Mouse (Mus musculus) kidney, postnatal 25 days (tissue): Measurements from ENCODE around the gene Itpr2.

Source experiments
- DNase-seq, 2 experiments: peaks; one replicate each; pipeline ENCODE4 v3.0.0; 2021; ENCODE audit warnings: mixed read lengths in 2 of 2

Gene Itpr2

GRCm38 (mm10) chr6:146343671-146344384 is 158.2 kb downstream of the Itpr2 start:
- DNase-seq, result no peak

GRCm38 (mm10) chr6:146342995-146343394 is 159.0 kb downstream of the Itpr2 start:
- DNase-seq, result peak in 1 of 2 experiments; percentile 5

- no peak for DNase-seq
These were observed 160.1 kb downstream of the Itpr2 start for GRCm38 (mm10) chr6:146341934-146342333.

- no peak for DNase-seq
These were observed 160.6 kb downstream of the Itpr2 start for GRCm38 (mm10) chr6:146341413-146341812.

- DNase-seq, result no peak
These were observed 161.1 kb downstream of the Itpr2 start for GRCm38 (mm10) chr6:146340951-146341350.

GRCm38 (mm10) chr6:146339779-146340178 is 162.2 kb downstream of the Itpr2 start:
- peak; percentile 65 to 68 for DNase-seq

- no peak for DNase-seq
These were observed 164.8 kb downstream of the Itpr2 start for GRCm38 (mm10) chr6:146337237-146337636.

GRCm38 (mm10) chr6:146335191-146335590 is 166.8 kb downstream of the Itpr2 start:
- DNase-seq, result no peak

GRCm38 (mm10) chr6:146333506-146333905 is 168.5 kb downstream of the Itpr2 start:
- peak; percentile 86 to 90 for DNase-seq

GRCm38 (mm10) chr6:146331017-146331669 is 170.9 kb downstream of the Itpr2 start:
- DNase-seq, result peak; percentile 61 to 79

GRCm38 (mm10) chr6:146329079-146329478 is 172.9 kb downstream of the Itpr2 start:
- DNase-seq, result no peak

GRCm38 (mm10) chr6:146326631-146327030 is 175.4 kb downstream of the Itpr2 start:
- DNase-seq, result no peak

- peak in 1 of 2 experiments; percentile 40 for DNase-seq
These were observed 177.3 kb downstream of the Itpr2 start for GRCm38 (mm10) chr6:146324541-146325204.

GRCm38 (mm10) chr6:146322555-146322954 is 179.5 kb downstream of the Itpr2 start:
- DNase-seq, result no peak

GRCm38 (mm10) chr6:146321951-146322350 is 180.1 kb downstream of the Itpr2 start:
- no peak for DNase-seq

- peak in 1 of 2 experiments; percentile 22 for DNase-seq
These were observed 185.6 kb downstream of the Itpr2 start for GRCm38 (mm10) chr6:146316415-146316814.

GRCm38 (mm10) chr6:146315153-146315552 is 186.9 kb downstream of the Itpr2 start:
- peak; percentile 71 to 91 for DNase-seq

GRCm38 (mm10) chr6:146314304-146314703 is 187.7 kb downstream of the Itpr2 start:
- no peak for DNase-seq

- no peak for DNase-seq
These were observed 188.6 kb downstream of the Itpr2 start for GRCm38 (mm10) chr6:146313396-146313795.

GRCm38 (mm10) chr6:146310210-146310609 is 191.8 kb downstream of the Itpr2 start:
- no peak for DNase-seq

GRCm38 (mm10) chr6:146309335-146309734 is 192.7 kb downstream of the Itpr2 start:
- DNase-seq, result no peak

GRCm38 (mm10) chr6:146305995-146306394 is 196.0 kb downstream of the Itpr2 start:
- no peak for DNase-seq

GRCm38 (mm10) chr6:146304088-146304487 is 197.9 kb downstream of the Itpr2 start:
- DNase-seq, result no peak

- no peak for DNase-seq
These were observed 198.7 kb downstream of the Itpr2 start for GRCm38 (mm10) chr6:146303336-146303735.
